Mouse (Mus musculus) T-cell, adult 2 months (primary cell): ENCODE measurements around the gene Hnrnpa0.
"Not testable (repeated sequence)": the region's sequence is repeated elsewhere in the genome, so short reads cannot be mapped to it uniquely, and the experiment has no call there.

Source experiments
- DNase-seq: peaks from one replicate; pipeline ENCODE4 v3.0.0; 2022; ENCODE audit warnings: low spot score

Gene Hnrnpa0

GRCm38 (mm10) chr13:58128396-58128767 is at the start of gene Hnrnpa0:
Gene Hnrnpa0, minus strand, starts transcription at chr13:58128556.
- peak; percentile 95 for DNase-seq

GRCm38 (mm10) chr13:58177511-58178208 is 49.3 kb upstream of the Hnrnpa0 start:
- peak; percentile 93 for DNase-seq

GRCm38 (mm10) chr13:58176105-58176504 is 47.7 kb upstream of the Hnrnpa0 start:
- no peak for DNase-seq

GRCm38 (mm10) chr13:58168119-58168518 is 39.8 kb upstream of the Hnrnpa0 start:
- no peak for DNase-seq

- DNase-seq = no peak
Measured at GRCm38 (mm10) chr13:58163343-58163742, 35.0 kb upstream of the Hnrnpa0 start.

- DNase-seq = no peak
Measured at GRCm38 (mm10) chr13:58160761-58161160, 32.4 kb upstream of the Hnrnpa0 start.

GRCm38 (mm10) chr13:58158099-58158912 is 29.9 kb upstream of the Hnrnpa0 start:
- peak; percentile 85 for DNase-seq

GRCm38 (mm10) chr13:58157447-58158098 is 29.2 kb upstream of the Hnrnpa0 start, which contains the start of gene Idnk:
Gene Idnk, plus strand, starts transcription at chr13:58157649.
- peak; percentile 61 for DNase-seq

- no peak for DNase-seq
Measured at GRCm38 (mm10) chr13:58157036-58157435, 28.7 kb upstream of the Hnrnpa0 start.

- DNase-seq = peak; percentile 25
Measured at GRCm38 (mm10) chr13:58156031-58156430, 27.7 kb upstream of the Hnrnpa0 start.

- DNase-seq = no peak
Measured at GRCm38 (mm10) chr13:58150442-58150841, 22.1 kb upstream of the Hnrnpa0 start.

GRCm38 (mm10) chr13:58149629-58150028 is 21.3 kb upstream of the Hnrnpa0 start:
- DNase-seq = no peak

- DNase-seq = peak; percentile 14
Measured at GRCm38 (mm10) chr13:58149033-58149558, 20.7 kb upstream of the Hnrnpa0 start.

GRCm38 (mm10) chr13:58148256-58148831 is 20.0 kb upstream of the Hnrnpa0 start:
- DNase-seq = peak; percentile 12

GRCm38 (mm10) chr13:58147760-58148159 is 19.4 kb upstream of the Hnrnpa0 start:
- DNase-seq = no peak

- DNase-seq = not testable (repeated sequence)
Measured at GRCm38 (mm10) chr13:58146603-58147002, 18.2 kb upstream of the Hnrnpa0 start.

GRCm38 (mm10) chr13:58131692-58132091 is 3.3 kb upstream of the Hnrnpa0 start:
- DNase-seq = no peak

- no peak for DNase-seq
Measured at GRCm38 (mm10) chr13:58129687-58130246, 1.4 kb upstream of the Hnrnpa0 start.

GRCm38 (mm10) chr13:58128768-58129671 is 664 bp upstream of the Hnrnpa0 start:
- peak; percentile 95 for DNase-seq

- peak; percentile 64 for DNase-seq
Measured at GRCm38 (mm10) chr13:58127766-58128361, 492 bp downstream of the Hnrnpa0 start.
